Mouse (Mus musculus) macrophage (primary cell): Measurements from ENCODE around the gene Serpinb9d. TPM values are rescaled to one million over a fixed set of nuclear protein-coding genes. Genes with fewer than 3 reads are reported as not detected.
"Not testable (repeated sequence)": the region's sequence is repeated elsewhere in the genome, so short reads cannot be mapped to it uniquely, and the experiment has no call there.

Experiments used
- H3K27ac ChIP-seq: fragments of 350-480 bp; formaldehyde crosslinking; 2 replicates; pipeline ENCODE4 v1.9.0; 2021
- H3K36me3 ChIP-seq: fragments of 350-480 bp; formaldehyde crosslinking; 2 replicates; pipeline ENCODE4 v1.9.0; 2021; ENCODE audit errors: inconsistent target
- H3K4me3 ChIP-seq: fragments of 350-480 bp; formaldehyde crosslinking; 2 replicates; pipeline ENCODE4 v1.9.0; 2021; ENCODE audit errors: inconsistent target
- H3K79me2 ChIP-seq: fragments of 350-480 bp; formaldehyde crosslinking; 2 replicates; pipeline ENCODE4 v1.9.0; 2021; ENCODE audit errors: inconsistent target
- WGBS: methylation state at CpG from one replicate; pipeline ENCODE4 v1.1.7; 2026; ENCODE audit warnings: inconsistent platforms; ENCODE audit not compliant: missing documents; 5-methylcytosine and 5-hydroxymethylcytosine counted together
- polyA plus RNA-seq: library from polyadenylated mRNA; stranded (reverse); fragments of 250-400 nt; gene quantifications from 3 replicates; pipeline ENCODE4 v1.2.4, GENCODE M21; 2018; ENCODE audit warnings: inconsistent platforms
- total RNA-seq, 78 experiments: library from RNA; depleted of rRNA; stranded (reverse); fragments of 250-400 nt; gene quantifications; 1 replicate in 9 of 78; 2 replicates in 24 of 78; 3 replicates in 43 of 78; 4 replicates in 2 of 78; pipeline ENCODE4 v1.2.4; 2018; ENCODE audit warnings: inconsistent platforms in 56 of 78

The Serpinb9d gene
- total RNA-seq (2018; cell fraction: chromatin; rRNA removed), result not detected
- total RNA-seq (2018; cell fraction: cytosol; rRNA removed), result not detected
- not detected for total RNA-seq (2018; cell fraction: nucleus; rRNA removed)
- not detected in 3 replicates for polyA plus RNA-seq

GRCm38 (mm10) chr13:33192659-33193058, at the start of gene Serpinb9d:
Gene Serpinb9d (plus strand): TSS chr13:33192959.
- 85% methylated on average over 5 of the region's 5 CpGs for whole genome bisulfite sequencing
- H3K4me3 ChIP-seq, result no peak within 1 kb of the TSS

GRCm38 (mm10) chr13:33159642-33160041, 33.1 kb upstream of the Serpinb9d start, which contains the start of gene Serpinb9c:
Gene Serpinb9c (minus strand): TSS chr13:33159742.
- 77% methylated on average over 4 of the region's 4 CpGs for WGBS
- Histone ChIP-seq H3K36me3 (no peaks in the 10 kb centered on the region), H3K79me2 (no peaks in the 10 kb centered on the region), H3K4me3 (no peak within 1 kb of the TSS), H3K27ac (no peak within 1 kb of the TSS)

More at GRCm38 (mm10) chr13:33192659-33193058, at the start of gene Serpinb9d:
- no peaks in the 10 kb centered on the region for H3K79me2 ChIP-seq
- no peaks in the 10 kb centered on the region for H3K36me3 ChIP-seq
- no peak within 1 kb of the TSS for H3K27ac ChIP-seq

- not testable (repeated sequence) for H3K79me2 ChIP-seq, H3K4me3 ChIP-seq, H3K36me3 ChIP-seq, H3K27ac ChIP-seq
- 71% methylated on average over 1 of the region's 1 CpGs for WGBS
These were observed 2.3 kb upstream of the Serpinb9d start for GRCm38 (mm10) chr13:33190486-33190885.

GRCm38 (mm10) chr13:33199740-33200139, 7.0 kb downstream of the Serpinb9d start:
- no peaks in the 10 kb centered on the region for H3K36me3 ChIP-seq
- H3K4me3 ChIP-seq, result no peak overlapping the region
- H3K27ac ChIP-seq, result no peak overlapping the region
- WGBS, result 58% methylated on average over 2 of the region's 2 CpGs
- H3K79me2 ChIP-seq, result no peaks in the 10 kb centered on the region

- H3K27ac ChIP-seq, H3K36me3 ChIP-seq, H3K79me2 ChIP-seq, H3K4me3 ChIP-seq: not testable (repeated sequence)
- WGBS, result 87% methylated on average over 1 of the region's 2 CpGs
These were observed 56.6 kb downstream of the Serpinb9d start, which contains the start of gene Serpinb9e for GRCm38 (mm10) chr13:33249312-33249711. Gene Serpinb9e (plus strand): TSS chr13:33249612.

Other genes with a start within 250 kb of the Serpinb9d start
- 3.7 to 12.9 TPM (median 6.1 TPM) in 3 replicates for gene Serpinb6b, start 227.8 kb upstream of the Serpinb9d start, polyA plus RNA-seq
- 5.1 to 13.2 TPM (median 9.9 TPM) in 3 replicates for gene Serpinb9, start 189.7 kb upstream of the Serpinb9d start, polyA plus RNA-seq
- 0.10 to 0.26 TPM in 2 of 3 replicates, not detected in the other for gene Serpinb9b, start 165.5 kb upstream of the Serpinb9d start, polyA plus RNA-seq
- gene Serpinb1b, start 114.4 kb upstream of the Serpinb9d start, polyA plus RNA-seq, result 0.22 to 0.30 TPM in 2 of 3 replicates, not detected in the other
- gene Serpinb9c, start 33.2 kb upstream of the Serpinb9d start, polyA plus RNA-seq, result not detected in 3 replicates
- not detected in 3 replicates for gene Serpinb9e, start 56.7 kb downstream of the Serpinb9d start, polyA plus RNA-seq
- gene Serpinb9f, start 131.1 kb downstream of the Serpinb9d start, polyA plus RNA-seq, result not detected in 3 replicates
- gene Gm11397, start 202.8 kb downstream of the Serpinb9d start, polyA plus RNA-seq, result not detected in 3 replicates